Mouse (Mus musculus) T-cell, adult 2 months (primary cell): ENCODE measurements around the gene Cbln1.

ENCODE experiments used
- DNase-seq: peaks from one replicate; pipeline ENCODE4 v3.0.0; 2022; ENCODE audit warnings: low spot score

Gene Cbln1

DNA sequence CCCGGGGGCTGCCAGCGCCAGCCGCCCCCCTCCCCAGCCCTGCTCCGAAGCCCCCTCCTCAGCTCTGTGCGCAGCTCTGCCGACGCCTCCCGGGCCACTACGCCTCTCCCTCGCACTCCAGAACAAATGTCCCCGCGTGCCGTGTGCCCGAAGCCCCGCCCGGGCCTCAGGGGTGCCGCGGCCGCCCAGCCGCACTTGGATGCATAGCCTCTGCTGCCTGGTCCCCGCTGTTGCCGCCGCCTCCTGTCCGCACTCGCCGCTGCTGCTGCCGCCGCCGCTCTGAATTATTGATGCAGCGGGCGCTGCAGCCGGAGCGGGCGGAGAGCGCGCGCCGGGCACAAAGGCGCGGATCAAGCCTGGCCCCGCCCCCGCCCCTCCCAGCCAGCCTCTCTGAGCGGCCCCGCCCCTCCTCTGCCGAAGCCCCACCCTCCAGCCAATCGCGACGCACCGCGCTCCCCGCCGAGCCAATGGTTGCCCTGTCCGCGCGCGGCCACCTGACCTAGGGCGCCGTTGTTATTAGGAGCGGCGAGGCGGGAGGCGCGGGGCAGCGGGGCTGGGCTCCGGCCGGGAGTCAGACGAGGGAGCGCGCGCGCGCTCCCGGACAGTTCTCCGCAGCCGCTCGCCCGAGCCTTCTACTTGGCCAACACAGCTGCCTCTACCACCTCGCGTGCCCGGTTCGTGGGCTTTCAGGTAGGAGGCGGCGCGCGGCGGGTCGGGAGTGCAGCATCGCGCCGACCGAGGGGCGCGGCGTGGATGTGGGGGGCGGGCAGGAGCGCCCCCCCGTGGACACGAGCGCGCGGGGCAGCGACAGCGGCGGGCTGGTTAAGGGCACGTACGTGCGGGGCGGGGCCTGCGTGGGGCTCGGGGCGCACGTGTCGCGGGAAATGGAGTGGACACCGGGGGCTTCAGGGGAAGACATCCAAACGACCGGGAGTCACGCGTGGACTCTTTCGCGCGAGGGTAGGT, at the start of gene Cbln1:
Gene Cbln1, minus strand, starts transcription at position 339 of the 966 bp plus-strand sequence.
- DNase-seq = no peak

DNA sequence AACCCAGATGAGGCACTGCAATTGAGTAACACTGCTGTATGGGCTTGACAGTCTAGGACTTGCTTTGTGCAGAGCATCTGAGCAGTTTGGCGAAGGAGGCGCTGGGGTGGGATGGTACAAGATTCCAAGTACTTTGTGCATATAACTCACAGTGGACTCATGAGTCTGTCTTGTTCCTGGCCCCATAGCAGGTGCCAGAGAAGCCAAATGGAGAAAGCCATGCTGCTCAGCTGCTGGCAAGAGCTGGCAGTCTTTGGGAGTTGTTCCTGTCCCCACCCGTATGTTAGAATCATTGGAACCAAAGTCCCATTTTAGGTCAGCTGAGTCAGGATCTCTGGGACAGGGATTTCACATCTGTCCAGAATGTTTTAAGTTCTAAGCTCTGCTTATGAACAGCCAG, 44.7 kb upstream of the Cbln1 start:
- DNase-seq = no peak

GRCm38 (mm10) chr8:87513796-87514195, 41.4 kb upstream of the Cbln1 start:
- DNase-seq = no peak

DNA sequence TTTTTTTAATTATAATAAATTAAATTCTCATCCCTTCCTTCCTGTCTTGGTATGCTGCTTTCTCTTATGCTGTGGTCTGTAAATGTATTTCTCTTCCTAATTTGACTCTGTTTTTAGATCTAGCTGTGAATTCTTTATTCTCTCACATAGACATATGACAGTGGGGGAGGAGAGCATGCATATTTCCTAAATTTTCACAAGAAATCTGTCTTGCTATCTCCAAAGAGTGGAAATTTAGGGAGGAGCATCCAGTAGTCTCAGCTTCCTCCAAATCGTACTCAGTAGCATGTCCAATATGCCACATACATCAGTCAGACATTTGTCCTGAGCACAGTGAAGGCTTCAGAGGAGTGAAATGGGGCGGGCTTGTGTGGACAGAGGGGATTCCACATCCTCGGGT, 40.9 kb upstream of the Cbln1 start:
- DNase-seq = no peak

GRCm38 (mm10) chr8:87512636-87513035, 40.2 kb upstream of the Cbln1 start:
- no peak for DNase-seq

DNA sequence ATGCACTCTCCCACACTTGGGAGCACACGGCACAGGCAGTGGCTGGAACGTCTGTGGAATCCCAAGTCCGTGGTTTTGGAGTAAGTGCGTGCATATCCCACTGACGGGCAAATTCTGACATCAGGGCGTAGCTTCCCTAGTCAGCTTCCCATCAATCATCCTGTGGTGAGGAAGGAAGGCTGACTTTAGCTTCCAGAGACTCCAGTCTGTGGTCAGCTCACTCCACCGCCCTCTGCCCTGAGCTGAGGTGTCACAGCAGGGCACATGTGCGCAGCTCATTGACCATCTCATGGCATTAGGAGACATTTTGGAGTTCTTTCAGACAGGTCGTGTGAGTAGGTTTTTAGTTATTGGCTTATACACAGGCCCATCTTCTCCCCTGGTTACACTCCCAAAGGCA, 34.6 kb upstream of the Cbln1 start:
- no peak for DNase-seq

DNA sequence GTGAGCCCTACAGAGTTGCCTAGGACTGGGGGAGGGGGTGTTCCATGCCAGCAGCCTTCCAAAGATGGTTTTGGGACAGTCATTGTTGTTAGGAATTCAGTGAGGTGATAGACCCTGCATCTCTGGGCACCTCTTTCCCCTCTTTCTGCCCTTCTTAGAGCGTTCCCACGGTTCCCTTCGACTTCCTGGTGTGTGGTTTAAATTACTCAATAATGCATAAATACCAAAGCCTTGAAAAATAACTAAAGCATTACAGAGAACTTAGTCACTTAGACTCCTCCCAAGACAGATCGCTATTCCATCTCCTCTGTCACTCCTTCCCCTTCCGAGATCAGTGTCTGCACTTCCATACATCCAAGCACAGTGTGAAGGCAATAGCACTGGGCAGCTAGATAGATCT, 32.0 kb upstream of the Cbln1 start:
- no peak for DNase-seq

GRCm38 (mm10) chr8:87502684-87503083, 30.3 kb upstream of the Cbln1 start:
- no peak for DNase-seq

GRCm38 (mm10) chr8:87497641-87498040, 25.2 kb upstream of the Cbln1 start:
- DNase-seq = no peak

GRCm38 (mm10) chr8:87496511-87496910, 24.1 kb upstream of the Cbln1 start:
- no peak for DNase-seq

DNA sequence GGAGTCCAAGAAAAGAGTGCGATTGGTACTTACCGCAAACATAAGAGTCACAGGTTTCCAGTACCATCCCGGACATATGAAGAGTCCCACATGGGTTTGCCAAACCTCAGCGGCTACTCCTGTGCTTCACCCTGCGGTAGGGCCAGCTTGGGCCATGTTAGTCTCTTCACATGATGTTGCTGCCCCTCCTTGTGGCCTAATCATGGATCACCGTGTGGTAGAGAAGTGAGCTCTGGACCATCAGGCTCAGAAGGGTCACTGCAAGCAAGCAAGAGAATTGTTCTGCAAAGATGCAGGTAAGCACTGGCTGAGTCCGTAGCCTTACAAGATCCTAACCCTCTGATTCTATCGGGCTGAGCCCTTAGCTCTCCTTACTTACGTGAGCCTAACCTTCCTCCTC, 22.5 kb upstream of the Cbln1 start:
- DNase-seq = no peak

DNA sequence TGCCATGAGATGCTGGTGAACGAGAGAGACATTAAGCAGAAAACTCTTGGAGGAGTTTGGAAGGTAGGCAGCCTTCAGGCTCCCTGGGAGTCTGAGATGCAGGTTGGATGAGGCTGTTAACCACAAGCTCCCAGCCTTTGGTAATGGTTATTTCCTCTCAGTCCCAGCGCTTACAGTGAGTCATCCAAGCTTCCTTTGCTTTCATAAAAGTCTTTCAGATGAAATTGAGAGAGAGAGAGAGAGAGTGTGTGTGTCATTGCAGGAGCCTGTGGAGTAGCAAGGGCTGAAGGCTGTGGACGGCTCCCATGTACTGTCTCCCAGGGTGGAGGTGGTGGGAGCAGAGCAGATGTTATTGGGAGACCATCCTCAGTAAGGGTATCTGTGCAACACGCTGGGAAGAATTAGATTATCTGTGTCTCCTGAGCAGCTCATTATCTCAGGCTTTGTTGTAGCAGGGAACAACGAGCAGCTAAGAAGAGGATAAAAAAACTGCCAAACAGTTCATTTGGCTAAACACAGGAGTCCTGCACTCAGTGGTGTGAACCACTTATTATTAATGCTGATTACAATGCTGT, 17.5 kb upstream of the Cbln1 start:
- DNase-seq = no peak

- no peak for DNase-seq
These were observed 9.0 kb upstream of the Cbln1 start for GRCm38 (mm10) chr8:87481396-87481795.

DNA sequence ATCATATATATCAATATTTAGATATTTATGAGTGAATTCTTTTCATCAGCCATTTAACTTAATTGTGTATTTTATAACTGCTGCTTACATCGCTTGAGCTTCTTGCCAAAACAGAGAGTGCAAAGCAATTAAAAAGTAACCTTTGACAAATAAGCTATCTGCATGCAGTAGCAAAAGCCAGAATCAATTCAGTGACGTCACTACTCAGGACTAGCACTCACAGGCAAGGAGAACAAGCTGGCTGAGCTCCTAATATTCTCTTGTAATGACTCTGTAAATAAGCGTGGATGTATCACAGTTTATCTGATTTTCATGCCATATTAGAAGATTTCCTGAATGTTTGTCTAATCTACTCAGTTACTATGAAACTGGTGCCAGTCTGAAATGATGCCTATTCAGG, 5.8 kb upstream of the Cbln1 start:
- DNase-seq = no peak

DNA sequence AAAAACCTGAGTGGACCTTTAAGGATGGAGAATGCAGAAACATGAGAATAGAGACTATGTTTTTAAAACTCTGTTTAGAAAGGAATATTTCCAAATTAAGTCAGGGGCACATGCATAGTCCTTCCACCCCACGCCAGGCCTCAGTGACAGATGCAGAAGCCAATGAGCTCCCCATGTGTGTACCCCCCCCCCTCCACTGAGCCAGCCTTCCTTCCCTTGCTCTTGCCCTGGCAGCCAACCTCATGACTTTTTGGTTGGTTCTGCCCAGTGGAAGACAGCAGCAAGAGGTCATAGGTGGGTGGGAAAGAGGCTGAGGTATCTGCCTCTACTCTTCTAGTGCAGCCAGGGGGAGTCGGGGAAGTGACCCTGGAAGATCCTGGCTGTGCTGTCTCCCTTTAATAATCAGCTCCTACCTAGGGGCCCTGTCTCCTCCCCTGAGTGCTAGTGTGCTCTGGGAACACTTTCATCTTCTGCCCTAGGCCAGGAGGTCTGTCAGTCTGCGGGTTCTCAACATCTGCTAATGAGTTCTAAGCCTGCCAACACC, 4.8 kb upstream of the Cbln1 start:
- DNase-seq = no peak

GRCm38 (mm10) chr8:87475551-87475950, 3.1 kb upstream of the Cbln1 start:
- no peak for DNase-seq

- no peak for DNase-seq
These were observed 2.0 kb upstream of the Cbln1 start for GRCm38 (mm10) chr8:87474379-87474778.

GRCm38 (mm10) chr8:87473940-87474339, 1.5 kb upstream of the Cbln1 start:
- DNase-seq = no peak

- DNase-seq = no peak
These were observed 905 bp upstream of the Cbln1 start for GRCm38 (mm10) chr8:87473314-87473713.

GRCm38 (mm10) chr8:87471603-87472270, 672 bp downstream of the Cbln1 start:
- no peak for DNase-seq

DNA sequence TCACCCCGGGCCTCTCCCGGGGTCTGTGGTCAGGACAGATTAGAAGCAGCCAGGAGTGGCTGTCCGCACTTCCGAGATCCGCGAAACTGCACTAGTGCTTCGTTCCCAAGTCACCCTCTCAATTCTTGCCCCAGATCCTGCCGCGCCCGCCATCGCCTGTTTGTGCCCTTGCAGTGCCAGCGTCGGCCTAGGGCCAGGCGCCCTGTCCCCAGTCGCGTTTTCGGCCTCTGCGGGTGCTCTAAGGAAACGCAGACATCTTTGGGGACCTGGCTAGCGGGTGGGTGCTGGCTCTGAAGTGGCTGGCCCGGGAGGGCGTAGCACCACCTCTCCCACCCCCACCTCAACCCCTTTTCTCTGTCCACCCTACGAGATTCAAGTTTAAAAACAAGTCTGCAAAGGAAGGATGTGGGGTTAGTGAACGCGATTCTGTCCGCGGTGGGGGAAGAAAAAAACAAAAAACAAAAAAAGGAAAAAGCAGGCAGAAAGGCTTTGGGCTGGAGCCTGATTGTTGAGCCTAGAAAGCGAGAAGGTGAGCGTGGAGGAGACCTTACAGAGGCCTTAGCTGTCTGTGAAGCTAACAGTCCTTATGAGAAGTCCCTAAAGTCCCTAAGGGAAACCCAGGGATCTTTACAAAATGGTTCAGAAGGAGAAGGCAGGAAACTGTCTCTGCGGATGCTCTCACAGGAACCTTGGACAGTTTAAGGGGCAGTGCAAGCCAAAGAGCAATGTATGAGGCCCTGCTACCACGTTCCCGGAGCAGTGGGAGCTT, 1.4 kb downstream of the Cbln1 start:
- no peak for DNase-seq
